Mouse (Mus musculus) lung, postnatal 10 days (tissue): ENCODE data around the gene Hps5.
"Not testable (repeated sequence)": the region's sequence is repeated elsewhere in the genome, so short reads cannot be mapped to it uniquely, and the experiment has no call there.

ENCODE experiments used
- DNase-seq: peaks from one replicate; pipeline ENCODE4 v3.0.0; 2021

The Hps5 gene

DNA sequence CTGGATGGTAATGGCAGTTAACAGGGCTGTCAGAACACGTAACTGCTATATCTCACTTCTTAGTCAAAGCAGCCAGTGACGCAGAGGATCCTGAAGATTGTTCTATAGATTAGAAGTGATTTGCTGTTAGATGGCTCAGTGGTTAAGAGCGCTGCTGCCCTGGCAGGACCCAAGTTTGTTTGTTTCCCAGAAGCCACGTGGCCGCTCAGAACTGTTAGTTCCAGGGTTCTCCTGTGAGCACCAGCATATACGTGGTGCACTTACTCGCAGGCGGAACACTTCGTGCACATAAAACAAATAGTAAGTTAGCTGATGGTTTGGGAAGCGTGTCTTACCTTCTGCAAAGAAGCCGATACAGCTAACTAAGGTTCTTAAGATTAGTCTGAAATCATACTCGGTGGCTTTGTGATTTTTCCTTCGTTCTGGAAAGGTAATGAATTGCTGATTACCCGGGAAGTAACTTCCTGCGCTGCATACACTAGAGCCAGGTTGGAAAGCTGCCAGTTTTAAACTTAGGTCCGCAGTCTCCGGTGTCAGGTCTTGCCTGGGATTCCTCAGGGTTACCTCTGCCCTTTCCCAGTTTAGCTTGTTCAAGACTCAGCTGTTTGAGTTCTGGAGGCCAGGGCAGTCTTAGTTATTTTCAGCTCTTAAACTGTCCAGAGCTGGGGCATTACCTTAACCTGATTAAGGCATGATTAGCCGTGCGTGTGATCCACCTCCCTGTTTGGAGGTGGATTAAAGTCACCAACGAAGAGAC is 31.4 kb upstream of the Hps5 start:
- DNase-seq: no peak

DNA sequence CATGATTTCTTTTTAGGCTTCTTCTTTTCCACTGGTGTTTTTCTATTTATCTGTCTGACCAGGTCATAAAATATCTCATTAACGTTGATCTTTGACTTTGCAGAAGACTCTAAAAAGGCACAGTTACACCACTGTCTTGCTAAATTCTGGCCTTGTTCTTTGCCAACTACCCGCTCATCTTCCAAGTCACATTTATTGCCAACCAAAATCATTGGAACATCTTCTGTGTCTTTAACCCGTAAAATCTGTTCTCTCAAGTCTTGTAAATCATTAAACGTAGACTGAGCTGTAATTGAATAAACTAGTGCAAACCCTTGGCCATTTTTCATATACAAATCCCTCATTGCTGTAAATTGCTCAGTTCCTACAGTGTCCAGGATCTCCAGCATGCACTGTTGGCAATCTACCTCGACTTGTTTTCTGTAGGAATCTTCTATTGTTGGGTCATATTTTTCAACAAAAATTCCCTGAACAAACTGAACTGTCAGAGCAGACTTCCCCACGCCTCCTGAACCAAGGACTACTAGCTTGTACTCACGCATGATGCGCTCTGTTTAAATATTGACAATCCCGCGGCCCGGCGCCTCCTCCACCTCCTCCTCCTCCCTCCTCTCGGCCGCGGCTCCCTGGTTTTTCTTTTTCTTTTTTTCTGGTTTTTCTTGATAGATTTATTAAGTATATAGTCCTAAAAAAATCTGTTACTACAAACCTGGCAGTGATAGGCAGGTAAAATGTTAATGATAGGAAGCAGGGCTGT is 25.2 kb upstream of the Hps5 start:
- DNase-seq: not testable (repeated sequence)

DNA sequence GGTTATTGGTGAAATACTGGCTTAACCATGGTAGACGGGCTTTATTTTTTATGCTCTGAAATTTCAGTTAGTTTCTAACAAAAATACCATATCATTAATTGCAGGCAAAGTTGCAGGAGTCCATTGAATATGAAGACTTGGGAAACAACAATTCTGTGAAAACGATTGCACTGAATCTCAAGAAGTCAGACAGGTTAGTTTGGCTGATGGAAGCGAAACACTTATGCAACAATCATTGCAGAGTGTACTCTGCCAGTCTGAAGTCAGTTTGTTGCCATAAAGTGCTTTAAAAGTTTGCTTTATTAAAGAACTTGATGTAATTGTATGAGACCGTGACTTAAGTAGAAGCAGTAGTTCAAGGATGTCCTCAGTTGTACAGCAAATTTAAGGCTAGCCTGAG is 18.1 kb upstream of the Hps5 start:
- no peak for DNase-seq

DNA sequence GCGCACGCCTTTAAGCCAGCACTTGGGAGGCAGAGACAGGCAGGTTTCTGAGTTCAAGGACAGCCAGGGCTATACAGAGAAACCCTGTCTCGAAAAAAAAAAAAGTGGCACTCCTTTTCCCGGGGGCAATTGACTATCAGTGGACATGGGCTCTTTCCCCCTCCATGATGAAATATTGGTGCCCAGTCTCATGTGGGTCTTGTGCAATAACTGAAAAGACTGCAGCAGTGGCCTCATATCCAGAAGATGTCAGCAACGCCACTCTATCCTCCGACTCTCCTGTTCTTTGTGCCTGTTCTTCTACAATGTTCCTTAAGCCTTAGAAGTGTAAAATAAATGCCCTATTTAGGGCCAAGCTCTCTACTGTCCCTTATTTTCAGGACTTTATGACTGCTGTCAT is 14.5 kb upstream of the Hps5 start:
- no peak for DNase-seq

DNA sequence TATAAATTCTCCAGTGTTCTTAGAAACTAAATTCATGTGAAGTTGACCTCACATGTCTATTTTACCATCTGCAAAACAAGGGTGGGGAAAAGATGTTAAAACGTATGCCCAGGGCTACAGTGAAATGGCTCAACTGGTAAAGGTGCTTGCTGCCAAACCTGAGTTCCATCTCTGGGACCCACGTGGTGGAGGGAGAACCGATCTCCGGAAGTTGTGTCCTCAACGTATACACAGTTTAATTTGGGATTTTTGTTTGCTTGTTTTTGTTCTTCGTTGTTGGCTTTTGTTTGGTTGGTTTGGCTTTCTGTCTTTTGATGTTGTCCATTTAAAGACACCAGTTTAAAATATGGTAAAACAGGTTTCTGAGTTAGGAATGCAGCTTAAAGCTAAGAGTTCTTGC is 915 bp upstream of the Hps5 start:
- no peak for DNase-seq

DNA sequence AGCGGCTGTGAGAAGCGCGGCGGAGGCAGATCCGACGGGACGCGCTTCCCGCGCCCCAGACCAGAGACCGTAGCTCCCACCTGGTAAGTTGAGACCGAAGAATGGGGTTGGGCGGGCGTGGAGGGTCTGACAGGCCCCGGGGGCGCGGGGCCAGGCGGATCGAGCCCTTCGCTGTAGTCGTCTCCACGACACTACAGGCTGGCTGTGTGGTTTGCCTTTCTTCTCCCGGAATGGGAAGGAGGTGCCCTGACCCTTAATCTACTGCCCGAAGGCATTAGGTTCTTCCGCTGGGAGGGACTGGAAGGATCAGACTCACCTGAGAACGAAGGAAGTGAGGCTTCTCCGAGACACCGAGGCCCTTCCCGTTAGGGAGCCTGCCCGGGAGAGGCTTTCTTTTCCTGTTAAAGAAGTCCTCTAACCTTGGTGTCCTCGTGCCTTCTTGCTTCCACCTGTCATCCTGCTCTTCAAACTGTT is 379 bp upstream of the Hps5 start:
- no peak for DNase-seq

DNA sequence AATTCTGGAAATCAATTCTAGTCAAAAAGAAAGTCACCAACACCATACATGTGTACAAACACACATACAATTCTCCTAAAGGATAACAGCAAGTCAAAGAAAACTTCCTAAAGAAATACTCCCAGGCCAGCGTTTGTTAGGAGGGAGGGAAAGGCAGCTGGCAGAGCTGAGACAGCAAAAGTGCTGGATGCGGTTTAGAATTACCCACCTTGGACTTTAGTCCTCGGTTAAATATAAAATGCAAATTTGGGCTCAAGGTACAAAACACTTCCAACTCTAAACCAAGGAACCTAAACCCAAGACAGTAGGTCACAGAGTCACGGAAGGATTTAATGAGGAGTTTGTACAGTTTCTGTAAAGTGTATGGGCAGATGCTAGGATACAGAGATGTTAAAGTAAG is 2.0 kb downstream of the Hps5 start:
- no peak for DNase-seq

DNA sequence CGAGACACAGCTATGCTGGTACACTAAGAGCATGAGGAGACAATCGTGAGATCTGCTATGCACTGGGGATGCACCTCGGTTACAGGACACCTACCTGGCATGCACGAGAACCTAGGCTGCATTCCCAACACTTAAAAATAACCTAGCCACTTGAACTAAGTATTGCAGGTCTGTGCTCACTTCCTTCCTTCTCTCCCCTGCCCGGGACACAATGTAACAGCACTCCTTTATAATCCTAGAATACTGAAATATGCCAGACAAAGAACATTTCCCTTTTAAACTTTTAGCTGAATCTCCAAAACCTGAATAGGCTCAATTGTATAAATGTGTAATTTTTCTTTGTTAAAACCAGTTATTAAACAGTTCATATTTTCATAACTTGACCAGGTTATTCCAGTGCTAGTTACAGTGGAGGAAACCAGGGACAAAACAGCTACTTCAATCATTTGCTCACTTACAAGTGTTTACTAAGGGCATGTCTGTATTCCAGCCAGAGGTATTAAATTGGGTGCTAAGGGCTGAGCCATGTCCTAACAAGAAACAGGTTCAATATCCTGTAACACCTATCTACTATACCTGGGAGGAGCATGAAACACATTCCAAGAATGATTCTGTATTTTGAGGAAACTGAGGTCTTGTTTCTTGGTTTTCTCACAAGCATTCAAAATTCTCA is 6.6 kb downstream of the Hps5 start:
- no peak for DNase-seq

DNA sequence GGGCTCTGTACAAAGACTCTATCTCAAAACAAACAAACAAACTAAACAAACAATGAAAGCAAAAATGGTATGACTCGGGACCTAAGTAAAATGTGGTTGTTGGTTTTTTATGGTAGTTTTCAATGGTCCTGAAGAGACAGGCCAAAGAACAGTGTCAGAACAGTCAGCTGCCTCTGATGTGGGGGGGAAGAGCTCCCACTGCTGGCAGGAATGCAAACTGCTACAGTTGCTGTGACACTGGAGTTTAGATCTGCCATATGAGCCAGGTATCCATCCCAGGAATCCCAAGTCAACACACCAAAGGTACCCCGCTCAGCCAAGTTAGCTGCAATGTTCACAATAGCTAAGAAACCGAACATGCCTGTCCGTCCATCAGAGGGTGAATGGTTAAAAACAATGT is 25.2 kb downstream of the Hps5 start:
- DNase-seq: peak; percentile 66

DNA sequence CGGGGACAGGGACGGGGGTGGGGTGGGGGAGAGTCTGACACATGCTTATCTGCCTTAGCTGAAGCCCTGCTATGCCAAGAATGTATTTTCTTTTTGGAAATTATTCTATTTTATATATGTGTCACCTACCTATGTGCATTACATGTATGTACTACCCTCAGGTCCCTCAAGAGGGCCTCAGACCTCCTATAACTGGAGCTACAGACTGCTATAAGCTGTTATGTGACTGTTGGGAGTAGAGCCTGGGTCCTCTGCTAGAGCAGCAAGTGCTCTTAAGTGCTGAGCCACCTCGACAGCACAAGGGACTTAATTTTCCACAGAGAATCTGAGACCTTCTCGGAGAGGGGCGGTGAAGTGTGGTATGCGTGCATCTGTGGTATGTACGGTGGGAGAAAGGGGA is 27.4 kb downstream of the Hps5 start:
- no peak for DNase-seq

DNA sequence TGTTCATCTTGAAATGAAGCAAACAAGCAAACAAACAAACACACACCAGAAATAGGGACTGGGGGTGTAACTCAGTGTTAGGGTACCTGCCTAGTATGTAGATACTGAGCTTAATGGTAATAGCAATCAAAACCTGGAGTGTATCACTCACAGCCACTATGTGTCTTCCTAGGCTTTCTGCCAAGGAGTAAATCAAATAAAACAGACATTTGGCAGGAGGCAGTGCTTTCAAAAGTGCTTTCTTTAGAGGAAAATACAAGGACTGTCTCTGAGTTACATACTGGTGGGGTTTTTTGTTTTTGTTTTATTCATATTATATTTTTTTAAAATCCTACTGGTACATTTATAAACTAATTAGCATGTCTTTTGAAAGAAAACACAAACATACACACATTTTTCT is 28.5 kb downstream of the Hps5 start:
- peak; percentile 29 for DNase-seq

DNA sequence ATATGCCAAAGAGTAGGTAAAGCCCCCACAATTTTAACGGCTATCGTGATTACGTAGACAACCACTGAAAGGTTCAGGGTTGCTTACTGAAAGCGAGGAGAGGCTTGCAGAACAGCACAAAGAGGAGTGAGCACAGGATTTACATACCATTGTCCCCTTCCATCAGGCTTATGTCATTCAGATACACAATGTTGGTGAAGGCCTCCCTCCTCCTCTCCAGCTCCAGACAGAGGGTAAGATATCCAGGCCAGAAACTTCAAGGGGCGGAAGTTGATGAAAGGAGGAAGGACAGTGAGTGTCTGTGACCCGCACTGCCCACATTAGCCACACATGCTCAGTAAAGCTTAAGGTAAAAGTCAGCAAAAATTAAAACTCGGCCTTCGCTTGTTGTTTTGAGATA is 31.2 kb downstream of the Hps5 start:
- DNase-seq: no peak

DNA sequence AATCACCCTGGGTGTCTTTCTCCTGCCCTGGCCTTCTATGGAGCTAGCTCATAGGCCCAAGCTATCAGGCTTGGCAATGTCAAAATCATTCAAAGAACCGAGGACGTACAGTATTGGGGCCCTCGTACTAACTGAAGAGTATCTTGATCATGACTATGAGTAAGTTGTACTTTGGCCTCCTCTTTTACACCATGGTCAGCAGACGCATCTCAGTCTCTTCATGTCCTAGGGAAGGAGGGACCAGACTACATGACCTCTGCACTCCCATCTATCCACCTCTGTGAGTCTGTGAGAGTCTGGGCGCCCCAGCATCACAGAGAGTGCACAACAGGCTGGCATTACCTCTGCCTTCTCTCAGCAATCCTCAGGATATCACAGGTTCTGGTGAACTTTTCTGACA is 33.3 kb downstream of the Hps5 start:
- DNase-seq: no peak

DNA sequence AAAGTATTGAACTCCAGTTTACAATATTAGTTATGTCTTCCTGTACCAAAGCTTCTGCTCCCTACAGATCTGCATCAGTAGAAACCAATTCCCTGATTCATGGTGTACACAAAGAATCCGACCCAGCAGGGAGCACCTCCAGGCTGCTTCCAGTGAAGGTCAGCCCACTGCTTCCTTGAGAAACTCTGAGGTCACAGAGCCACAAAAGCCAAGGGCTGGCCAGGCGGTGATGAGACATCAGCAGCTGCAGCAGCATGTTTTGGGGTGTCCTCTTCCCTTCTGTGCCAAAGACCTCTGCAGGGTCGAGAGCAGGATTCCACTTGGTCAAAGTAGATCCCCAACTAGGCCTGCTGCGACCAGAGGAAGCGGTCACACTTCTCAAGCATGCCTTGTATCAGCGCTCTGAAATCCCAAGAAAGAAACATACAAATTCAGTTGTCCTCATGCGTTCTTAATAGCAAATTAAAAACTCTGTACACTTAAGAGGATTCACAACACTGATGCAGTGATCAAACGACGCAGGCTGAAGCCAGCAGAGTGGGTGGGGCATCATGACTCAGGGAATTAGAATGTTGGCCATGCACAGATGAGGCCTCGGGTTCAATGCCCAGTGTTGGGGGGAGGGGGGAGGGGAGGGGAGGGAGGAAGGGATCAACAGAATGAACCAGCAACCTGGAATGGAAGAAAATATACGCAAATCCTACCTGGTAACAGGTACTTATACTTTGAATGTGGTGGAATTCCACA is 34.6 kb downstream of the Hps5 start:
- DNase-seq: no peak

DNA sequence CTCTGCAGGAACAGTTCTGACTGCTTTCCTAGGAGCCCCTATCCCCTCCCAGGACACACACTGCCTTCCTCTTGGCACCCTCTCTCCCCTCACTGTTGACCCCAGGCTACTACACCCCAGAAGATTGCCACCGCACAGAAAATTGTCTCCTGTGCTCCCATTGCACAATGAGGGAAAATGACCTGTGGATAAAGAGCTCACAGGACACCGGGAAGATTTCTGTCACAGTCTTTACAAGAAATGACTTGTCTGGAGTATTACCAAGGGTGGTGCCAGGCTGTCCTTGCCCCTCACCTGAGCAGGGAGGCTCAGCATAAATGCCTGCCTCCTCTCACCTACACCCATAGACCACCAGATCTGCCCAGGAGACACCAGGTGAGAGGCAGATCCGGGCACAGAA is 44.4 kb downstream of the Hps5 start, which contains the start of gene Saa2:
Saa2 (plus strand) TSS at position 301 of the 400 bp plus-strand sequence.
- no peak for DNase-seq

DNA sequence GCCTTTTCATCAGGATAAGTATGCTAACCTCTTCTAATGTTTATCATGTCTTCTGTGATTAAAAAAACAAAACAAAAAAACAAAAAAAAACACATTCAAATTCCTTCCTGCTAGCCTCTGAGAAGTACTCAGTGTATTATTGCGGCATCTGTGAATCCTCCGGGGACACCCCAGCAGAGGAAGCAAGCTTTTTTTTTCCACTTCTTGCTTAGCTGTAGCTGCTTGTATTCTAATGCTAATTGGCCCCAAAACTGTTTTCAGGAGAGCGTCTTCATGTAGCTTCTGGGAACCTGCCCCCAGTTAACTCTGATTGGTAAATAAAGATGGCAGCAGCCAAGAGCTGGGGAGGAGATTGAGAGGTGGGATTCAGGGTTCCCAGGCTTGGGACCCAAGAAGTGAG is 47.4 kb downstream of the Hps5 start:
- peak; percentile 11 for DNase-seq

DNA sequence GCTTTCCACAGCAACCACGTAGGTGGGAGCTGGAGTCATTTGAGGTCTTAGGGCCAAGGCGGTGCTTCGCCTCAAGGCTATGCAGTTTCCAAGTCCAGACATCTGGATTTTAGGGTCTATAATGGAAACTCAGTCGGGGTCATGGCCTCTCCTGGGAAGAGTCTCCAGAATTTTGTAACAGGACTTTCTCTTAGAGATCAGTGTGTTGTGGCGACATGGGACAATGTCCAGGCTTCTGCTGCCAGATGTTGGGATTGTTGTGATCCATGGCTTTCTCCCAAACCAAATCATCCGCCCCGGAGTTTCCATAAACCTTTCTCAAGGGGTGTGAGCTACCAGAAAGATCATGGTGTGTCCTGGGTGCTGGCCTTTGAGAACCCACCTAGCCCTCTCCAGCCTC is 49.5 kb downstream of the Hps5 start:
- peak; percentile 46 for DNase-seq

DNA sequence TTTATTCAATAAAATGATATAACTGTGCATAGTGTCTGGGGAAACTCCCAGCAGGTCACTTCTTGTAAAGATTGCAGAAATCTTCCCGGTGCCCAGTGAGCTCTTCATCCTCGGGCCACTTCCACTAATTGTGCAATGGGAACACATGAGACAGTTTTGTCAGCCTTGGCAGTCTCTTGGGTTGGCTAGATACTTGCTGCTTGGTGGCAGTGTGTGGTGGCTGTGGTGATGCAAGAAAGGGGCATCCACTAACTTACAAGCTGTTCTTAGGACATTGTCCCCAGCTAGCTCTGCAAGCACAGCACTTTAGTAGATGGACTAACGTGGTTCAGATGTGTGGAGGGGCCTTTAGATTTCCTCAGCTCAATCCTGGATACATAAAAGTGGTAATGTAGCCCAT is 50.0 kb downstream of the Hps5 start:
- DNase-seq: peak; percentile 14

DNA sequence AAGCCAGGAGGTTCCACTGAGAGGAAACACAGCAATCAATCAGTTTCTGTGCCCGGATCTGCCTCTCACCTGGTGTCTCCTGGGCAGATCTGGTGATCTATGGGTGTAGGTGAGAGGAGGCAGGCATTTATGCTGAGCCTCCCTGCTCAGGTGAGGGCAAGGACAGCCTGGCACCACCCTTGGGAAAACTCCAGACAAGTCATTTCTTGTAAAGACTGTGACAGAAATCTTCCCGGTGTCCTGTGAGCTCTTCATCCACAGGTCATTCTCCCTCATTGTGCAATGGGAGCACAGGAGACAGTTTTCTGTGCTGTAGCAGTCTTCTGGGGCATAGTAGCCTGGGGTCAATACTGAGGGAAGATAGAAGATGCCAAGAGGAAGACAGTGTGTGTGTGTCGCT is 53.0 kb downstream of the Hps5 start, which contains the start of gene Saa1:
Saa1 (minus strand) TSS at position 101 of the 400 bp plus-strand sequence.
- DNase-seq: not testable (repeated sequence)

DNA sequence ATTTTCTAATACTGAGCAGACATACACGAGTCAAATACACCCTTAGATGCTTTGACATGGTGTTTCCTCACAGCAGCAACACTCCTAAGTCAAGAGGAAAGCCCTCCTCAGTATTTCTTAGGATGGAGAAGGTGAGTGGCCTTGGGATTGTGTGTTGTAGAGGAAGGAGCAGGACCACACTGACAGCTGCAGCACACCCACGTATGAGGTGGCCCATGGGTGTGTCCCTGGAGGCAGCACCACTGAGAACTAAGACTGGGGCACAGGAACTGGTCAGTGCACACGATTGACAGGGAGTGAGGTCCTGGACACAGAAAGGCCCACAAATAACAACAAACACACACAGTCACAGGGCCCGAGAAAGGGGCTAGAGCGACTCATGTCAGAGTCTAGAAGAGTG is 55.8 kb downstream of the Hps5 start:
- not testable (repeated sequence) for DNase-seq

DNA sequence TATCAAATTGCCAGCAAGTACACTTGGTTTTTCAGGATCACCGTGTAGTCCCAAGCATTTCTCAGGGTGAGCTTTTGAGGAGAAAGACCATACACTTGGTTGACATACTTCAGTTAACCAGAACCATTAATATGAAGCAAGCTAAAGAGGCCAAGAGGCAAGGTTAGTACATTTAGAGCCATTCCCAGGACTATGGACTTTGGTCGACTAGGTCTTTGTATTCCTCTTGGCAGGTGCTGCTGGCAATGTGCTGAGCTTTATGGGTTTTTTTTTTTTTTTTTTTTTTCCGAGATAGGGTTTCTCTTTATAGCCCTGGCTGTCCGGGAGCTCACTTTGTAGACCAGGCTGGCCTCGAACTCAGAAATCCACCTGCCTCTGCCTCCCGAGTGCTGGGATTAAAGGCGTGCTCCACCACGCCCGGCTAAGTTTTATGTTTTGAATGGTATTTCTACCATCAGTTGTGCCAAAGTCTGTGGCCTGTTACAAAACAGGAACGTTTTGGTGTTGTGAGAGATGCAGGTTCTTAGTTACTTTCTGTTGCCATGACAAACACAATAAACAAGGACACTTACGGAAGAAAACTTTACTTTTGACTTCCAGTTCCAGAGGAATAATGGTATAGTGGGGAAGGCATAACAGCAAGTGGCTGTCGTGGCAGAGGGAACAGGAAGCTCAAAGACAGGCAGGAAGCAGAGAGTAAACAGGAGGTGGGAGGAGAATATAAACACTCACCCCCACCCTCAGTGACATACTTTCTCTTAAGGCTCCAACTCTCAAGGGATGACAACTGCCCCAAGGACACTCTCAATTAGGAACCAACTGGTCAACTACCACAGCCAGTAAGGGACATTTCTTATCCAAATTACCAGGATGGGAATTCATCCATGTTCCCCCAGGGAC is 57.1 kb downstream of the Hps5 start:
- peak; percentile 60 for DNase-seq

DNA sequence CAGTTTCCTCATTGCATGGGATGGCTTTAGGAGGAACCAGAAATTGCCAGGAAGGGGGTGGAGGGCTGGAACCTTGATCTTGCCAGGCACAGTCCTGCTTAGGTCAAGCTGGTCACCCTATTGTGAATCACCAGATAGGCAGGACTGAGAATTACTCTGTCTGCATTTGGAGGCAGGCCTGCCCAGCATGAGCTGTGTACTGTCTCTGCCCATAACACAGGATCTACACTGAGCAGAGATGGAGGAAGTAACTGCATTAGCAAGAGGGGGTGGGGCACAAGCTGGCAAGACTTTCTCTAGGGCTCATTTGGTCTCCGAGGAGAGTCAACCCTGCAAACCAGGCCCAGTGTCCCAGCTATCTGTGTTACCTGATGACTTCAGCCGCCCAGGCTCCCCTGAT is 60.9 kb downstream of the Hps5 start:
- DNase-seq: no peak
